Mouse (Mus musculus) intestine, embryonic 15.5 days (tissue): ENCODE data around the gene Xpnpep3. TPM values are rescaled to one million over a fixed set of nuclear protein-coding genes. Genes with fewer than 3 reads are reported as not detected.

Experiments used
- ATAC-seq: fragments of 200-750 bp; cut with Nextera tagmentation; 2 replicates; pipeline ENCODE4 v1.8.0; 2017; ENCODE audit warnings: moderate TSS enrichment, moderate library complexity
- H3K27ac ChIP-seq: fragments of 300-500 bp; sonication (generic); 2 replicates; pipeline ENCODE4 v1.5.1; 2015; ENCODE audit warnings: mild to moderate bottlenecking, inconsistent platforms
- H3K27me3 ChIP-seq: fragments of 300-500 bp; sonication (generic); replicated peaks from 2 replicates; pipeline ENCODE4 v1.6.1; 2015; ENCODE audit warnings: inconsistent platforms
- H3K36me3 ChIP-seq: fragments of 300-500 bp; sonication (generic); 2 replicates; pipeline ENCODE4 v1.6.1; 2015; ENCODE audit warnings: inconsistent platforms
- H3K4me1 ChIP-seq: fragments of 300-500 bp; sonication (generic); replicated peaks from 2 replicates; pipeline ENCODE4 v1.6.1; 2015; ENCODE audit warnings: inconsistent platforms
- H3K4me2 ChIP-seq: fragments of 300-500 bp; sonication (generic); replicated peaks from 2 replicates; pipeline ENCODE4 v1.6.1; 2015; ENCODE audit warnings: mild to moderate bottlenecking, inconsistent platforms
- H3K4me3 ChIP-seq: fragments of 300-500 bp; sonication (generic); replicated peaks from 2 replicates; pipeline ENCODE4 v1.5.1; 2015; ENCODE audit warnings: inconsistent platforms
- H3K9ac ChIP-seq: fragments of 300-500 bp; sonication (generic); 2 replicates; pipeline ENCODE4 v1.6.1; 2015; ENCODE audit warnings: inconsistent platforms
- H3K9me3 ChIP-seq: fragments of 300-500 bp; sonication (generic); 2 replicates; pipeline ENCODE4 v1.6.1; 2016; ENCODE audit warnings: inconsistent platforms
- WGBS: fragments of 180-500 bp; shearing (Covaris S2); methylation state at CpG from one replicate; pipeline ENCODE4 v1.1.7; 2015; 5-methylcytosine and 5-hydroxymethylcytosine counted together
- polyA plus RNA-seq: library from polyadenylated mRNA; unstranded; fragments of >200 nt; fragmentation: Nextera tagmentation; extraction: Ambion mirVana; gene quantifications from 2 replicates; pipeline ENCODE4 v1.2.1, GENCODE M21; 2015

Gene Xpnpep3
- polyA plus RNA-seq, 1 experiment from 2014 or later: 8.3 TPM

- H3K27ac ChIP-seq: no peak overlapping the region
- H3K4me1 ChIP-seq: 0 out of 2 replicates have a peak, but pooled peaks cover 10% of the 10 kb centered on the region
- H3K4me2 ChIP-seq: no peak overlapping the region
- no peak for ATAC-seq
- H3K9me3 ChIP-seq: no peaks in the 10 kb centered on the region
- peaks cover 12% of the 10 kb centered on the region for H3K36me3 ChIP-seq
- no peak overlapping the region for H3K9ac ChIP-seq
- 85% methylated on average over 1 of the region's 1 CpGs for WGBS
- H3K4me3 ChIP-seq: no peak overlapping the region
- H3K27me3 ChIP-seq: no peaks in the 10 kb centered on the region
These were observed 35.7 kb upstream of the Xpnpep3 start for GRCm38 (mm10) chr15:81364271-81364670.

- whole genome bisulfite sequencing: 70% methylated on average over 8 of the region's 8 CpGs
- Histone ChIP-seq H3K27ac (no peak overlapping the region), H3K4me2 (no peak overlapping the region), H3K36me3 (peaks cover 13% of the 10 kb centered on the region), H3K9me3 (no peaks in the 10 kb centered on the region), H3K27me3 (no peaks in the 10 kb centered on the region), H3K4me1 (0 out of 2 replicates have a peak, but pooled peaks cover 5% of the 10 kb centered on the region), H3K4me3 (no peak overlapping the region), H3K9ac (no peak overlapping the region)
- ATAC-seq: no peak
These were observed 34.7 kb upstream of the Xpnpep3 start for GRCm38 (mm10) chr15:81365246-81365645.

- no peaks in the 10 kb centered on the region for H3K27me3 ChIP-seq
- H3K4me3 ChIP-seq: no peak overlapping the region
- no peak overlapping the region for H3K27ac ChIP-seq
- H3K36me3 ChIP-seq: peaks cover 20% of the 10 kb centered on the region
- no peaks in the 10 kb centered on the region for H3K9me3 ChIP-seq
- H3K9ac ChIP-seq: no peak overlapping the region
- H3K4me1 ChIP-seq: 0 out of 2 replicates have a peak, but pooled peaks cover 3% of the 10 kb centered on the region
- no peak for ATAC-seq
- H3K4me2 ChIP-seq: no peak overlapping the region
- whole genome bisulfite sequencing: 77% methylated on average over 4 of the region's 4 CpGs
These were observed 33.7 kb upstream of the Xpnpep3 start for GRCm38 (mm10) chr15:81366241-81366640.

DNA sequence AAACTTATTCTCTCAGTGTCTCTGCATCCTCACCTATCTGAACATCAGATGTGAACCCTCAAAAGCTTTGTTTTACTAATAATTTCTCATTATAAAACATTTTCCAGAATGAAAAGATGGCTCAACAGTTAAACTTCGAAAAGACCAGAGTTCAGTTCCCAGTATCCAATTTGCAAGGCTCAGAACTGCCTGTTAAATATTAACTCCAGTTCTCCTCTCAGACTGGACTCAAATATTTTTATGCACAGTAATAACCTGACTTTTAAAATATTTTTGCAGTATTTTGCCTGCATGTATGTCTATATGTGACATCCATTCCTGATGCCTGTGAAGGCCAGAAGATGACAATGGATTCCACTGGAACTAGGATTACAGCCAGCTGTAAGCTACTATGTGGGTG, 31.3 kb upstream of the Xpnpep3 start:
- no peak overlapping the region for H3K4me2 ChIP-seq
- WGBS: 76% methylated on average over 1 of the region's 1 CpGs
- H3K9me3 ChIP-seq: no peaks in the 10 kb centered on the region
- no peaks in the 10 kb centered on the region for H3K4me1 ChIP-seq
- H3K36me3 ChIP-seq: peaks cover 28% of the 10 kb centered on the region
- H3K4me3 ChIP-seq: no peak overlapping the region
- H3K27me3 ChIP-seq: no peaks in the 10 kb centered on the region
- no peak overlapping the region for H3K27ac ChIP-seq
- no peak for ATAC-seq
- H3K9ac ChIP-seq: no peak overlapping the region

GRCm38 (mm10) chr15:81370356-81370755, 29.6 kb upstream of the Xpnpep3 start:
- ATAC-seq: no peak
- H3K27ac ChIP-seq: no peak overlapping the region
- no peak overlapping the region for H3K4me3 ChIP-seq
- no peak overlapping the region for H3K9ac ChIP-seq
- H3K4me2 ChIP-seq: no peak overlapping the region
- WGBS: 66% methylated on average over 1 of the region's 1 CpGs
- H3K4me1 ChIP-seq: no peaks in the 10 kb centered on the region
- no peaks in the 10 kb centered on the region for H3K9me3 ChIP-seq
- H3K27me3 ChIP-seq: no peaks in the 10 kb centered on the region
- H3K36me3 ChIP-seq: peaks cover 35% of the 10 kb centered on the region

GRCm38 (mm10) chr15:81374621-81375020, 25.3 kb upstream of the Xpnpep3 start:
- no peak overlapping the region for H3K4me3 ChIP-seq
- no peaks in the 10 kb centered on the region for H3K9me3 ChIP-seq
- H3K27ac ChIP-seq: no peak overlapping the region
- no peak for ATAC-seq
- WGBS: 92% methylated on average over 11 of the region's 11 CpGs
- no peak overlapping the region for H3K9ac ChIP-seq
- no peak overlapping the region for H3K4me2 ChIP-seq
- no peaks in the 10 kb centered on the region for H3K27me3 ChIP-seq
- no peaks in the 10 kb centered on the region for H3K4me1 ChIP-seq
- H3K36me3 ChIP-seq: peaks cover 36% of the 10 kb centered on the region

GRCm38 (mm10) chr15:81378845-81379244, 21.1 kb upstream of the Xpnpep3 start:
- Histone ChIP-seq H3K27me3 (no peaks in the 10 kb centered on the region), H3K9ac (no peak overlapping the region), H3K4me2 (no peak overlapping the region), H3K36me3 (peaks cover 29% of the 10 kb centered on the region), H3K4me3 (no peak overlapping the region), H3K4me1 (no peaks in the 10 kb centered on the region), H3K27ac (no peak overlapping the region), H3K9me3 (no peaks in the 10 kb centered on the region)
- WGBS: 84% methylated on average over 2 of the region's 2 CpGs
- ATAC-seq: no peak

GRCm38 (mm10) chr15:81386327-81386726, 13.6 kb upstream of the Xpnpep3 start:
- H3K27me3 ChIP-seq: no peaks in the 10 kb centered on the region
- no peak overlapping the region for H3K4me3 ChIP-seq
- 96% methylated on average over 5 of the region's 5 CpGs for WGBS
- H3K9me3 ChIP-seq: no peaks in the 10 kb centered on the region
- no peak overlapping the region for H3K4me2 ChIP-seq
- no peak overlapping the region for H3K9ac ChIP-seq
- no peak for ATAC-seq
- H3K27ac ChIP-seq: no peak overlapping the region
- H3K4me1 ChIP-seq: no peaks in the 10 kb centered on the region
- peaks cover 37% of the 10 kb centered on the region for H3K36me3 ChIP-seq

DNA sequence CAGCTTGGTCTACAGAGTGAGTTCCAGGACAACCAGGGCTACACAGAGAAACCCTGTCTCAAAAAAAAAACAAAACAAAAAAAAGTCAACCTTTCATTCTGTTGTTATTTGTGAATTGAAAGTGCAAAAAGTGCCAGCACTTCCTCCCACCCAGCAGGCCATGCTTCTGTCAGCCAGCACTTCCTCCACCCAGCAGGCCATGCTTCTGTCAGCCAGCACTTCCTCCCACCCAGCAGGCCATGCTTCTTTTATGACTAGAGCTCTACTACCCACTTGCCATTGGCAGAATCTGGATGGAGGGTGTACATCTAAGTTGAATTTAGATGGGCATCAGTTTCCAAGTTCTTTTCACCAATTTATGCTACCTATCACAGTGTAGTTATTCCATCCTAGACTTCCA, 6.9 kb upstream of the Xpnpep3 start:
- Histone ChIP-seq H3K36me3 (peaks cover 12% of the 10 kb centered on the region), H3K27me3 (no peaks in the 10 kb centered on the region), H3K4me1 (no peaks in the 10 kb centered on the region; the same call in 1 of the 2 replicates), H3K9ac (no peak overlapping the region), H3K27ac (no peak overlapping the region), H3K9me3 (no peaks in the 10 kb centered on the region), H3K4me2 (no peak overlapping the region), H3K4me3 (no peak overlapping the region)
- ATAC-seq: no peak

- Histone ChIP-seq H3K36me3 (peaks cover 10% of the 10 kb centered on the region), H3K9ac (no peak overlapping the region), H3K4me2 (no peak overlapping the region), H3K9me3 (no peaks in the 10 kb centered on the region), H3K27ac (no peak overlapping the region), H3K4me3 (no peak overlapping the region), H3K4me1 (no peaks in the 10 kb centered on the region; the same call in 1 of the 2 replicates), H3K27me3 (no peaks in the 10 kb centered on the region)
- no peak for ATAC-seq
- 74% methylated on average over 8 of the region's 8 CpGs for WGBS
These were observed 5.6 kb upstream of the Xpnpep3 start for GRCm38 (mm10) chr15:81394211-81394915.

GRCm38 (mm10) chr15:81398189-81398588, 1.7 kb upstream of the Xpnpep3 start:
- Histone ChIP-seq H3K27ac (no peak overlapping the region), H3K4me1 (no peaks in the 10 kb centered on the region; the same call in 1 of the 2 replicates), H3K4me2 (peak overlapping the region; percentile 63), H3K36me3 (no peaks in the 10 kb centered on the region), H3K27me3 (no peaks in the 10 kb centered on the region), H3K9me3 (no peaks in the 10 kb centered on the region), H3K9ac (peak overlapping the region; percentile 95), H3K4me3 (peak overlapping the region; percentile 89)
- no peak for ATAC-seq

DNA sequence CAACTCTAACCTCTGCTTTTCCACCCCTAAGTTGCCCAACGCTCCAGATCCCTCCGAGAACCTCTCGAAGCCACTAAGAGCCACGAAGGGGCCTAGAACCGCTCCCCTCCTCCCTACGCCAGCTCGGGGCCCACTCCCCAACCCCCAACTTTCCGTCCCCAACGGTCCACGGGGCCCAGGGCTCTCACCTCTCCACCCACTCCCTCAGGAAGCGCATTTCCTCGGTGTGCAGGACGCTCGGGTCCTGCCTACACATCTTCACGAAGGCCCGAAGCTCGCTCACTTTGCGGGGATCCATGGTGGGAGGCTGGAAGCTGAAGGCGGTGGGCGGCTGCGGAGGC, 671 bp upstream of the Xpnpep3 start:
- Histone ChIP-seq H3K36me3 (no peaks in the 10 kb centered on the region), H3K27me3 (no peaks in the 10 kb centered on the region), H3K9me3 (no peaks in the 10 kb centered on the region), H3K27ac (peak overlapping the region; percentile 88), H3K4me3 (peak overlapping the region; percentile 89), H3K4me1 (no peaks in the 10 kb centered on the region; the same call in 1 of the 2 replicates), H3K4me2 (peak overlapping the region; percentile 63), H3K9ac (peak overlapping the region; percentile 95)
- peak; percentile 65 for ATAC-seq
- WGBS: 0% methylated on average over 21 of the region's 21 CpGs

DNA sequence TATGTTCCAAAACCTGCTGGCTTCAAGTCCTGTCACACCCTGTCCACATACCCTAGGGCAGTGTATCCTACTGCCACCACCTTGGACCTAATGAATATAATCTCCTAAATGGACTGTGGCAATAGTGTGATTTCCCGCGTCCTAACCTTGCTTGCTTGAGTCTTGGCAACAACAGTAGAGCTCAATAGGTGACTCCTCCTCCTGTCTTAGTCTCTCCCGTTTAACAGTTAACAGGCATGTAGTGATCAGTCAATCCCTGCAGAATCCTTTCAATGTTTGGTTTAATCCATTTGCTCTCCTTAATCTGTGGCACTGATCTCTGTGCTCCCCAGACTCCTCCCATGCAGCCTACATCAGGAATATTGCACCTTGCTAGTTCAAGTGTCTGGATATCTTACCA, 5.1 kb downstream of the Xpnpep3 start:
- Histone ChIP-seq H3K27ac (no peak overlapping the region), H3K4me2 (no peak overlapping the region), H3K4me3 (no peak overlapping the region), H3K27me3 (no peaks in the 10 kb centered on the region), H3K36me3 (no peaks in the 10 kb centered on the region), H3K9me3 (no peaks in the 10 kb centered on the region), H3K9ac (no peak overlapping the region), H3K4me1 (no peaks in the 10 kb centered on the region; the same call in 1 of the 2 replicates)
- no peak for ATAC-seq
- 88% methylated on average over 3 of the region's 3 CpGs for WGBS
